Mouse (Mus musculus): ENCODE results near the gene Apobec2.

DNA sequence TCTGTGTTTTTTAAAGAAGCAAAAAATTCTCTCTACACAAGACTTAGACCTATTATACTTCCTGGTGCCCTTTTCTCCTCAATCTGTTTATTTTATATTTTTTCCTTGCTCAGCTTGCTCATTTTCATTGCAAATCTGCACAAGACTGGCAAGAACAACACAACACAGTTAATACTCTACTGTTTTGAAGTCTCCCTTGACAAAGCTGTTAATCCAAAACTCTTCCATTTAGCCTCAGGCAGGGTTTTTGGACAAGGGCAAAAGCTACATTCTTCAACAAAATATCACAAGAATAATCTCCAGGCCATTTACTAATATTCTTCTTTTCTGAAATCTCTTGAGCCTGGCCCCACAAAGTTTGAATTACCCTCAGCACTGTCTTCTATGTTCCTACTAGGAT is 61.1 kb downstream of the Apobec2 start:
- no peak for TF ChIP-seq POLR2A (IDR thresholded peaks at IDR 0.05; ENCODE audit: low read depth, low read length)
- TF ChIP-seq CTCF (IDR thresholded peaks at IDR 0.05; ENCODE audit: extremely low read depth, insufficient read length, insufficient replicate concordance, low read depth, low read length): no peak
